Mouse (Mus musculus): ENCODE data around the gene Uba52. TPM values are rescaled to one million over a fixed set of nuclear protein-coding genes. Genes with fewer than 3 reads are reported as not detected.

The Uba52 gene
- polyA plus RNA-seq, 1 experiment from 2014 or later: 755 TPM

DNA sequence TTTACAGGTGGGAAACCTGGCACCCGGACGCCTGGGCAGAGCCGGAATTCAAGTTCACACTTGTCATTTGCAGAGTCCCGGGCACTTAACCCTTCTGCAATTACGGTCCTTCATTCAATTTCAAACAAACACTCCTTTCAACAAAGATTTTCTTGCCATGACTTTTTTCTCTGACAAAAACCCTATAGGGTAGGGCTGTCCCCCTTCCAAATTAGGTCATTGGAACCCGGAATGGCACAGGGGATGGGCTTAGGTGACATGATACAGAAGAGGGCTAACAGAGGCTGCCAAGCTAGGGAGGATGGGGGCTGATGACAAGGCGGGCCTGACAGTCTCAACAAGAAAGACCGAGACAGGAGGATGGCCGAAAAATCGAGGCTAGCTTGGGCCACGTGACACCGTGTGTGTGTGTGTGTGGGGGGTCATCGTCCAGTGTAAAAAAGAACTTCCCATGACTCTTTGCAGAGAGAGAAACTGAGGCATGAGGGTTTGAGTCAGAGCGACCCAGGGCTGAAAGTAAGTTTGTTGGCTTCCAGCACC lies 21.6 kb downstream of the Uba52 start:
- no peak for ATAC-seq
- H3K27me3 ChIP-seq: peaks cover 98% of the 10 kb centered on the region
- WGBS: 2% methylated on average over 14 of the region's 14 CpGs
- H3K9ac ChIP-seq (replicated peaks): peak overlapping the region; percentile 44; the same call in 1 of the 2 replicates
- H3K9me3 ChIP-seq: no peaks in the 10 kb centered on the region
- peaks cover 51% of the 10 kb centered on the region for H3K4me1 ChIP-seq (replicated peaks)
- H3K4me3 ChIP-seq (replicated peaks): peak overlapping the region; percentile 7
- H3K36me3 ChIP-seq: peaks cover 10% of the 10 kb centered on the region; the same call in 1 of the 2 replicates
- no peak overlapping the region for H3K27ac ChIP-seq
- H3K4me2 ChIP-seq (replicated peaks): peak overlapping the region; percentile 68

- H3K4me3 ChIP-seq (replicated peaks): peak overlapping the region; percentile 29
- peak overlapping the region; percentile 44; the same call in 1 of the 2 replicates for H3K9ac ChIP-seq (replicated peaks)
- ATAC-seq: no peak
- H3K9me3 ChIP-seq: no peaks in the 10 kb centered on the region
- peaks cover 10% of the 10 kb centered on the region; the same call in 1 of the 2 replicates for H3K36me3 ChIP-seq
- peak overlapping the region; percentile 68 for H3K4me2 ChIP-seq (replicated peaks)
- WGBS: 3% methylated on average over 49 of the region's 55 CpGs
- no peak overlapping the region for H3K27ac ChIP-seq
- H3K4me1 ChIP-seq (replicated peaks): peaks cover 43% of the 10 kb centered on the region
- H3K27me3 ChIP-seq: peaks cover 96% of the 10 kb centered on the region
Observed at GRCm38 (mm10) chr8:70487993-70488796, 22.4 kb downstream of the Uba52 start.

- peak; percentile 64 for ATAC-seq
- H3K9ac ChIP-seq (replicated peaks): peak within 1 kb of the TSS; percentile 87
- no peak within 1 kb of the TSS for H3K27ac ChIP-seq
- H3K4me3 ChIP-seq (replicated peaks): peak within 1 kb of the TSS; percentile 58
- H3K9me3 ChIP-seq: no peaks in the 10 kb centered on the region
- peaks cover 95% of the 10 kb centered on the region for H3K27me3 ChIP-seq
- peak within 1 kb of the TSS; percentile 68 for H3K4me2 ChIP-seq (replicated peaks)
- H3K36me3 ChIP-seq: peaks cover 10% of the 10 kb centered on the region; the same call in 1 of the 2 replicates
- 3% methylated on average over 33 of the region's 33 CpGs for WGBS
- peaks cover 36% of the 10 kb centered on the region for H3K4me1 ChIP-seq (replicated peaks)
Observed at GRCm38 (mm10) chr8:70486941-70487520, 23.6 kb downstream of the Uba52 start, which contains the start of gene Tmem59l. Tmem59l (minus strand) TSS chr8:70487358.

DNA sequence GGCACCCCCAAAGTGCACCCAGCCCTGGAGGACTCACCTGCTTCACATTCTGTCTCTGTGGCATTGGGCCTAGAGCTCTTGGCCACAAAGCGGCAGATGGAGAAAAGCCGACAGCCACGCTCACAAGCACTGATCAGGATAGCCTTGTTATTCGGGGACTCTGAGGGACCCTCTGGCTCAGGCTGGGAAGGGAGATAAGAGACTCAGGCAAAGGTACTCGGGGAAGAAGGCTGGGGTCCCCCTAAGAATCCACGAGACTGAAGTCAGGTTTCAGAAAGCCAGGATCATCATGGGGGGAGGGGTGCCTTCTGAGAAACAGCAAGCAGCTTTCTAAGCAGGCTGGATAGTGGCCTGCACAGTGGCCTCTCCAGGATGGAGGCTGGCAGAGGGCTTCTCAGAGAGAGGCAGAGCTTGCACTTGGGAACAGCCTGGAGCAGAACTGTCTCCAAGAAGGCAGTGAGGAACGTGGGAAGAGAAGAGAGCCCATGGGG lies 24.4 kb downstream of the Uba52 start:
- no peak for ATAC-seq
- H3K9ac ChIP-seq (replicated peaks): peak overlapping the region; percentile 87
- H3K27ac ChIP-seq: no peak overlapping the region
- 47% methylated on average over 7 of the region's 7 CpGs for WGBS
- H3K4me1 ChIP-seq (replicated peaks): peaks cover 33% of the 10 kb centered on the region
- H3K4me2 ChIP-seq (replicated peaks): peak overlapping the region; percentile 68
- peaks cover 10% of the 10 kb centered on the region; the same call in 1 of the 2 replicates for H3K36me3 ChIP-seq
- H3K4me3 ChIP-seq (replicated peaks): peak overlapping the region; percentile 58
- no peaks in the 10 kb centered on the region for H3K9me3 ChIP-seq
- peaks cover 94% of the 10 kb centered on the region for H3K27me3 ChIP-seq

DNA sequence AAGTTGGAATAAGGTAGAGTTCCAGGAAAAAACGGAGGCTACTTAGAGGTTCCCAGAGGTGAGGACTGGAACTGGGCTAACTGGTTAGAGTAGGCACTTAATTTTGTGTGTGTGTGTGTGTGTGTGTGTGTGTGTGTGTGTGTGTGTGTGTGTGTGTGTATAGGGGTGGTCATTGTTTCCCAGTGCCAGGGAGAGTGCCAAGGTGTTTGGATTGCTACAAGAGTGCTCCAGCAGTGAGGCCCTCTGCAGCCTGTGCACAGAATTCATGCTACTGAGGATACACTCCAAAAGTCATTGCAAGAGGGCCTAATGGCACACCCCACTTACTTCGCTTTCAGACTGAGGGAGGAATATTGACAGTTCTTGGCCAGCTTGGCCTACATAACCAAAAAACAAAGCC lies 27.7 kb downstream of the Uba52 start:
- H3K4me2 ChIP-seq (replicated peaks): no peak overlapping the region
- H3K4me1 ChIP-seq (replicated peaks): peaks cover 11% of the 10 kb centered on the region
- H3K9ac ChIP-seq (replicated peaks): no peak overlapping the region
- ATAC-seq: no peak
- H3K9me3 ChIP-seq: no peaks in the 10 kb centered on the region
- H3K27me3 ChIP-seq: peaks cover 78% of the 10 kb centered on the region
- no peak overlapping the region for H3K27ac ChIP-seq
- WGBS: 74% methylated on average over 2 of the region's 2 CpGs
- peaks cover 10% of the 10 kb centered on the region; the same call in 1 of the 2 replicates for H3K36me3 ChIP-seq
- H3K4me3 ChIP-seq (replicated peaks): no peak overlapping the region

GRCm38 (mm10) chr8:70481908-70482307 lies 28.7 kb downstream of the Uba52 start:
- no peak overlapping the region for H3K27ac ChIP-seq
- no peak for ATAC-seq
- no peak overlapping the region for H3K4me2 ChIP-seq (replicated peaks)
- H3K9ac ChIP-seq (replicated peaks): no peak overlapping the region
- H3K9me3 ChIP-seq: no peaks in the 10 kb centered on the region
- peaks cover 74% of the 10 kb centered on the region for H3K27me3 ChIP-seq
- H3K4me3 ChIP-seq (replicated peaks): no peak overlapping the region
- WGBS: 82% methylated on average over 3 of the region's 3 CpGs
- H3K36me3 ChIP-seq: peaks cover 10% of the 10 kb centered on the region; the same call in 1 of the 2 replicates
- peaks cover 7% of the 10 kb centered on the region for H3K4me1 ChIP-seq (replicated peaks)

DNA sequence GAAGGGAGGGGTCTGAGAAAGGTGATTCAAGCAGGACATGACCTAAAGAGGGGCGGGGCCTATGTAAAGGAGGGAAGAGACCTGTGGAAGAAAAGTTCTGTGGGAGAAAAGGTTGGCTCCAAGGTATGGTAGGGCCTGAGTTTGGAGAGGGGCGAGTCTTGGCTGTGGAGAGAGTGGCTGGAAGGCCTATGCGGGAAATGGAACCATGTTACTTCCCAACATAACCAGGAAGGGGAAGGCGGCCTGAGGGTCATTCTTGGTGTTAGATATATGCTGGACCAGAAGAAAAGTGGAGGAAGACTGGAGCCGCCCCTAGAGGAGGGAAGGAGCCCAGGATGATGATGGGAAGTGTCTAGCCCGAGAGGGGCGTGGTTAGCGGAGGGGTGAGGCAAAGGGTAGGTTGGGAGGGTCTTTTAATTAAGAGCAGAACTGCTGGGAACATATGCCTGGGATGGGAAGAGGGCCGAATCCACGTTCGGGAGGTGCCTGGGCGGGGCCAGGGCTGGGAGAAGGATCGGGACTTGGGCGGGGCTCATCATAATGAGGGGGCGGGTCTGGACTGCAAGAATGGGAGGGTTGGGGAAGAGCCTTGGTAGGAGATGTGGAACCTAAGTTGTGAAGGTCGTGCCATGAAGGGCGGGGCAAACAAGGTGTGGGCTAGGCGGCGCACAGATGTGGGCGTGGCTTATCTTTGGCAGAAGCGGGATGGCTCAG lies 33.2 kb downstream of the Uba52 start:
- Histone ChIP-seq H3K9ac (replicated peaks) (no peak overlapping the region), H3K4me2 (replicated peaks) (peak overlapping the region; percentile 66), H3K9me3 (no peaks in the 10 kb centered on the region), H3K4me1 (replicated peaks) (peaks cover 11% of the 10 kb centered on the region), H3K27me3 (peaks cover 32% of the 10 kb centered on the region), H3K4me3 (replicated peaks) (peak overlapping the region; percentile 66), H3K27ac (no peak overlapping the region), H3K36me3 (no peaks in the 10 kb centered on the region)
- peak; percentile 59 for ATAC-seq
- WGBS: 2% methylated on average over 21 of the region's 21 CpGs

- H3K9me3 ChIP-seq: no peaks in the 10 kb centered on the region
- peaks cover 24% of the 10 kb centered on the region for H3K27me3 ChIP-seq
- H3K9ac ChIP-seq (replicated peaks): peak within 1 kb of the TSS; percentile 79
- peak within 1 kb of the TSS; percentile 66 for H3K4me2 ChIP-seq (replicated peaks)
- peak within 1 kb of the TSS; percentile 40; the same call in 1 of the 2 replicates for H3K27ac ChIP-seq
- ATAC-seq: peak; percentile 88
- H3K4me3 ChIP-seq (replicated peaks): peak within 1 kb of the TSS; percentile 66
- under 1% methylated on average over 53 of the region's 53 CpGs for WGBS
- no peaks in the 10 kb centered on the region for H3K36me3 ChIP-seq
- H3K4me1 ChIP-seq (replicated peaks): peaks cover 11% of the 10 kb centered on the region
Observed at GRCm38 (mm10) chr8:70476333-70477268, 34.0 kb downstream of the Uba52 start, which contains the start of gene Klhl26. Klhl26 (minus strand) TSS chr8:70476968.

DNA sequence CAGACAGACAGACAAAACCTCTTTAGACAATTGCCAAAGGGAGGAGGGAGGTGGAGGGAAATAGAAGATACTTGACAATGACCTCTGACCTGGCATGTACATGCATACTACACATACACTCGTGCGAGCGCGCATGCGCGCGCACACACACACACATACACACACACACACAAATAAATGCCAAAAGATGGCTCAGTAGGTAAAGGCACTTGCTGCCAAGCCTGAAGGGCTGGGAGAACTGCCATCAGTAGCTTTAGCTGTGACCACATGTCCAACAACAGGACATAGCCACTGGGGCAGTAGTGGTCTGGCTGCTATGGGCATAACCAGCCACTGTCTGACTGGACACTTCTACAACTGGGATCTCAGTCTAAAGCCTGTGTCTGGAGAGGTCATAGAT lies 38.7 kb downstream of the Uba52 start:
- H3K4me1 ChIP-seq (replicated peaks): peaks cover 25% of the 10 kb centered on the region
- no peaks in the 10 kb centered on the region for H3K9me3 ChIP-seq
- WGBS: 99% methylated on average over 7 of the region's 7 CpGs
- H3K4me3 ChIP-seq (replicated peaks): no peak overlapping the region
- no peak overlapping the region for H3K9ac ChIP-seq (replicated peaks)
- no peak overlapping the region for H3K27ac ChIP-seq
- no peak overlapping the region for H3K4me2 ChIP-seq (replicated peaks)
- H3K36me3 ChIP-seq: no peaks in the 10 kb centered on the region
- ATAC-seq: no peak
- no peaks in the 10 kb centered on the region for H3K27me3 ChIP-seq

DNA sequence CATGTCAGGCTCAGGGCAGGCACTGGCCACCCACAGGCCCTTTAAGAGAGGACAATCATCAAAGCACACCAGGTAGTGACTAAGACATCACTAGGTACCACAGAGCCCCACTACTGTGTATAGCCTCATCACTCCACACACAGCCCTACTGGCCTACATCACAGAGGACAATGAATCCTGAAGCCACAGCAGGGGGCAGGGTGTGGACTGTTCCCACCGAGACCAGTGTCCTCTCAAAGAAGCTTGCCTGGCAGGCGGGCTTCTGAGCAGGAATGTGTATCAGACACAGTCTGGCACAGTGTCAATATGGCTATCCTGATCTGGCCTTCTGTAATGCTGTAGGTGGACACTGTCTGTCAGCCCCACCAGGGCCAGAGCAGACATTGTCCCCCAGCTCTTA lies 40.7 kb downstream of the Uba52 start:
- Histone ChIP-seq H3K27me3 (no peaks in the 10 kb centered on the region), H3K27ac (no peak overlapping the region), H3K36me3 (peaks cover 4% of the 10 kb centered on the region; the same call in 1 of the 2 replicates), H3K9ac (replicated peaks) (no peak overlapping the region), H3K4me1 (replicated peaks) (peaks cover 14% of the 10 kb centered on the region), H3K4me2 (replicated peaks) (no peak overlapping the region), H3K4me3 (replicated peaks) (no peak overlapping the region), H3K9me3 (no peaks in the 10 kb centered on the region)
- 59% methylated on average over 2 of the region's 2 CpGs for WGBS
- ATAC-seq: 0 out of 2 replicates have a peak, but pooled peaks have one; percentile 47
